Mouse (Mus musculus): Measurements from ENCODE around the gene Calcoco1. TPM values are rescaled to one million over a fixed set of nuclear protein-coding genes. Genes with fewer than 3 reads are reported as not detected.

The Calcoco1 gene
- polyA plus RNA-seq, 1 experiment from 2014 or later: 99.4 TPM

DNA sequence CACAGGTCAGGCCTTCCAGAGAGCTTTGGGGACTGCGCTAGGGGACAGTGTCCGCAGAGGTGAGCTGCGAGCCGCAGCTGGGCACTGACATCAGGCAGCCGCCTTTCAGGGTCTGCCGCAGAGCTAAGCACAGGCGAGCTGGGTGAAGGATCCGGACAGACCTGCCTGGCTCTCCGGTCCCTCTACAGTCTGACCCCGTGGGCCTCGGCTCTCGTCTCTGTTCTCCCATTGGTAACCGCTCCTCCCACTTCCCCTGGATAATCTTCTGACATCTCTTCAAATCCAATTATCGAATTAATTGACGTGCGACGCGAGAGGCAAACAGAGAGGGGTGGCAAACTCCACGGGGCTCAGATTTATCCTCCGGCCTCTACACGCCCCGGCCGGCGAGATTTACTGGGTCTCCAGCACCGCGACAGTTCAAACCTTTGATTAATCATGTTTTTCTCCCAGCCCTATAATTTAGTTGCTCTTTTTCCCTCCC, 29.6 kb downstream of the Calcoco1 start:
- peaks cover 47% of the 10 kb centered on the region for H3K27me3 ChIP-seq (replicated peaks; ENCODE audit: insufficient read depth, low read length)
- no peak overlapping the region for H3K27ac ChIP-seq (ENCODE audit: low read length)
- ATAC-seq: no peak
- no peaks in the 10 kb centered on the region; the same call in 1 of the 2 replicates for H3K4me1 ChIP-seq (ENCODE audit: insufficient read depth, low read depth, low read length)
- no peaks in the 10 kb centered on the region for H3K36me3 ChIP-seq (ENCODE audit: insufficient read depth, low read length)
- WGBS: 4% methylated on average over 26 of the region's 26 CpGs
- peak overlapping the region; percentile 42 for H3K4me3 ChIP-seq (ENCODE audit: low read depth, low read length)
- peak overlapping the region; percentile 75 for H3K4me2 ChIP-seq (replicated peaks; ENCODE audit: low read depth, low read length)
- TF ChIP-seq CTCF (IDR thresholded peaks at IDR 0.05) (no peak), EP300 (IDR thresholded peaks at IDR 0.05) (no peak)
- H3K9me3 ChIP-seq (ENCODE audit: low read length): no peaks in the 10 kb centered on the region
- DNase-seq (ENCODE audit: low spot score): no peak
- H3K9ac ChIP-seq (replicated peaks; ENCODE audit: low read depth): no peak overlapping the region

DNA sequence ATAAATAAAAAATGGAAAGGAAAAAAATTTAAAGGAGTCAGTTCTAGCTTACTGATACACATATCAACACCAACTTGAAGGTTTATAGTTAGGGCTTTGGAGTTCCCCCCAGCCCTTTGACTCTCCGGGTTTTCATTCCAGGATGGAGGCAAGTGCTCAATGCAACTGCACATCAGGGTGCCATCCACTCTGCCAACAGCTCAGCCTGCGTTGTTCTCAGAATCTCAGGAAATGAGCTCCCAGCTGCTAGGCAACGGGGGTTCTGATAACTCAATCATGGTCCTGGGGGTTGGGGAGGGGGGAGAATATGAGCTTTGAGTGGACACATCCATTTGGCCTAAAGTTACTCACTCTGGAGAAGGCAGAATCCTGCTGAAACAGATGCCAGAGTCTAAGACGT, 36.2 kb downstream of the Calcoco1 start:
- DNase-seq (ENCODE audit: low spot score): no peak
- TF ChIP-seq EP300 (IDR thresholded peaks at IDR 0.05) (no peak), CTCF (IDR thresholded peaks at IDR 0.05) (no peak)
- Histone ChIP-seq H3K36me3 (ENCODE audit: insufficient read depth, low read length) (no peaks in the 10 kb centered on the region), H3K4me2 (replicated peaks; ENCODE audit: low read depth, low read length) (no peak overlapping the region), H3K4me1 (ENCODE audit: insufficient read depth, low read depth, low read length) (no peaks in the 10 kb centered on the region), H3K27ac (ENCODE audit: low read length) (no peak overlapping the region), H3K4me3 (ENCODE audit: low read depth, low read length) (no peak overlapping the region), H3K27me3 (replicated peaks; ENCODE audit: insufficient read depth, low read length) (peaks cover 10% of the 10 kb centered on the region; the same call in 1 of the 2 replicates), H3K9ac (replicated peaks; ENCODE audit: low read depth) (no peak overlapping the region), H3K9me3 (ENCODE audit: low read length) (no peaks in the 10 kb centered on the region)
- no peak for ATAC-seq
- WGBS: 28% methylated on average over 4 of the region's 4 CpGs

DNA sequence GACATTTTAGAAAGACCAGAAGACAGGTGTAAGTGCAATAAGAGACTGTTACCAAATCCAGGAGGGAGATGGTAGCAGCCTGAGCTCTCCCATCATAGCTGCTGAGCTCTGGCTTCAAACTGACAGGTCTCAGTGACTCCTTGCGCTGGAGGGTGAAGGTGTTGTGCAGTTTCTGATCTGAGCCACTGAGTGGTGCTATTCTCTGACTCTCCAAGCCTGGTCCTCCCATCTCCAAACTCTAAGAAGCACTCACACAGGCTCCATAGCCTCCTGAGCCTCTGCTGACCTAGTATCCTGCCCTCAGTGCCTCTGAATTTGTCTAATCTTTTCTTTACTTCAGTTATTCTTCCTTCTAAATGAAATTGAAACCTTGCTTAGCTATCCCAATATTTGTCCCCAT, 38.3 kb downstream of the Calcoco1 start:
- Histone ChIP-seq H3K36me3 (ENCODE audit: insufficient read depth, low read length) (no peaks in the 10 kb centered on the region), H3K4me3 (ENCODE audit: low read depth, low read length) (no peak overlapping the region), H3K4me2 (replicated peaks; ENCODE audit: low read depth, low read length) (no peak overlapping the region), H3K4me1 (ENCODE audit: insufficient read depth, low read depth, low read length) (no peaks in the 10 kb centered on the region), H3K9ac (replicated peaks; ENCODE audit: low read depth) (no peak overlapping the region), H3K9me3 (ENCODE audit: low read length) (no peaks in the 10 kb centered on the region), H3K27me3 (replicated peaks; ENCODE audit: insufficient read depth, low read length) (0 out of 2 replicates have a peak, but pooled peaks cover 4% of the 10 kb centered on the region), H3K27ac (ENCODE audit: low read length) (no peak overlapping the region)
- 0% methylated on average over 1 of the region's 1 CpGs for WGBS
- TF ChIP-seq EP300 (IDR thresholded peaks at IDR 0.05) (no peak), CTCF (IDR thresholded peaks at IDR 0.05) (peak; percentile 69)
- ATAC-seq (peak; percentile 40; the same call in 1 of the 2 replicates), DNase-seq (ENCODE audit: low spot score) (peak; percentile 71)

DNA sequence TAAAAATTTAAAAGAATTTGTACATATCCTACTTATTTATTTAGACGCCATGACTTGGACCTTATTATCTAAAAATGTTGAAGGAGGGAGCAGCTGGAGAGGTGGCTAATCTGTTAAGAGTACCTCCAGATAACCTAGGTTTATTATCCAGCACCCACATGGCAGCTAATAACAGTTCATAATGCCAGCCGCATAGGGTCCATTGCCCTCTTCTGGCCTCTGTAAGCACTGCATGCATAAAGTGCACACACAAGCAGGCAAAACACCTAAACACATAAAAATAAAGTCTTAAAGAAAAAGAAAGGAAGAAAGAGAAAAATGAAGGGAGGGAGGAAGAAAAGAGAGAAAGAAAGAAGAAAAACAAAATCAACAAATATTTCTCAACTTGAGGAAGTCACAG, 45.6 kb downstream of the Calcoco1 start:
- Histone ChIP-seq H3K9ac (replicated peaks; ENCODE audit: low read depth) (no peak overlapping the region), H3K9me3 (ENCODE audit: low read length) (no peaks in the 10 kb centered on the region), H3K36me3 (ENCODE audit: insufficient read depth, low read length) (no peaks in the 10 kb centered on the region), H3K27ac (ENCODE audit: low read length) (no peak overlapping the region), H3K27me3 (replicated peaks; ENCODE audit: insufficient read depth, low read length) (no peaks in the 10 kb centered on the region), H3K4me3 (ENCODE audit: low read depth, low read length) (no peak overlapping the region), H3K4me1 (ENCODE audit: insufficient read depth, low read depth, low read length) (no peaks in the 10 kb centered on the region), H3K4me2 (replicated peaks; ENCODE audit: low read depth, low read length) (no peak overlapping the region)
- ATAC-seq: no peak
- 91% methylated on average over 2 of the region's 2 CpGs for WGBS
- TF ChIP-seq CTCF (IDR thresholded peaks at IDR 0.05): peak; percentile 54
- no peak for TF ChIP-seq EP300 (IDR thresholded peaks at IDR 0.05)
- no peak for DNase-seq (ENCODE audit: low spot score)

DNA sequence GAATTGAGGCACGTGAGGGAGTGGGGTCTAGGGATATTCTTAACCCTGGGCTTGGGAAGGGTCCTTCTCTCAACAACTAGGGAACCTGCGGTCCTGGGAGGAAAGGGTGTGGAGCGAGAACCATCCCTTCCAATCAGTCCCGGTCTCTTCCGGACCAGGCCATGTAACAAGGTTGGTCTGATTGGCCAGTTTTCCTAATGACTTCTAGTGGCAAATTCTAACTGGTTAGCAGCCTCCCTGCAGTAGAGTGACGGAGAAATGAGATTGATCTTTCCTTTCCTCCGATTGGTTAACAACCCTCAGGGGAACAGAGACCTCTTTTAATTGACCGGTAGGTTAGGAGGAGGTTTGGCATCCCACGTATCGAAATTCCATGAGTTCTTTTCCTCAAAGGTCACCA, 48.4 kb downstream of the Calcoco1 start:
- 8% methylated on average over 10 of the region's 10 CpGs for WGBS
- Histone ChIP-seq H3K27me3 (replicated peaks; ENCODE audit: insufficient read depth, low read length) (no peaks in the 10 kb centered on the region), H3K36me3 (ENCODE audit: insufficient read depth, low read length) (no peaks in the 10 kb centered on the region), H3K9ac (replicated peaks; ENCODE audit: low read depth) (no peak overlapping the region), H3K4me3 (ENCODE audit: low read depth, low read length) (peak overlapping the region; percentile 0; the same call in 1 of the 2 replicates), H3K9me3 (ENCODE audit: low read length) (no peaks in the 10 kb centered on the region), H3K4me1 (ENCODE audit: insufficient read depth, low read depth, low read length) (peaks cover 4% of the 10 kb centered on the region; the same call in 1 of the 2 replicates), H3K27ac (ENCODE audit: low read length) (peak overlapping the region; percentile 98), H3K4me2 (replicated peaks; ENCODE audit: low read depth, low read length) (peak overlapping the region; percentile 74)
- ATAC-seq: peak; percentile 62
- peak; percentile 93 for DNase-seq (ENCODE audit: low spot score)
- TF ChIP-seq EP300 (IDR thresholded peaks at IDR 0.05) (peak; percentile 48; the same call in 1 of the 2 replicates), CTCF (IDR thresholded peaks at IDR 0.05) (no peak)

DNA sequence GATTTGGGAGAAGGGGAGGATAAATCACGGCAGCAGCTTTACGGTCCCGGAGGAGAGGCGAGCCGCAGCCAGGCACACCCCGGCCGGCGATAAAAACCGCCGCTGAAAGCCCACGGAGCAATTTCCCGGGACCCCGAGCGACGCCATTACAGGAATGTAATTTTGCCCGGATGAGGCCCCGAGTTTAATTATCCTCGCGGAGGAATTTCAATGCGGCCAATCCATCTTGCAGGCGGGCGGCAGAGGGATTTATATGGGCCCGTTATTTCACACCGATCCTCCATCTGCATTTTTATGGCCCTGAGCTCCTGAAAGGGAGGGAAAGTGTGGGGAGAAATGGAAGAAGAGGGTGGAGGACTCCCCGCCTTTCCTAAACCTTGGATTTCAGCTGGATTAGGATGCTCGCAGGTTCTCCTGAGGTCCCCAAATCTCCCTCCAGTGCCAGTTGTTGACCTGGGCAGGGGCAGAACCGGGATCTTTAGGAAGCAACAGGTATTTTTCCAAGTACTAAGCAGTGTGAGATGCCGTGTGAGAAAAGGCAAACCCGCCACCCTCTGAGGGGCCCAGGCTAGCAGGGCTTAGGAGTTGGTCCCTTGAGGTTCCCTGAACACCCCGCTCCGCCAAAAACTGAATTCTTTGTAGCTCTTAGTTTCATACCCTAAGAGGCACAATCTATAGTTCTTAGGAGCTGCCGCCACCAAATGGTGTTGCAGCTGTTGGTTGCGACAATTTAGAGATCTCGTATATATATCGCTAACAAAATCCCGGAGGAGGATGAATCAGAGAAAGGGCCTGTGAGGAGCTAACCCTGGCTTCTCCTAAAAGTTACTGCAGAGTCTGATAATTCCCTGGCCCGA, 49.5 kb downstream of the Calcoco1 start, which contains the start of gene Atp5g2:
Gene Atp5g2 (minus strand): TSS at position 138 of the 857 bp plus-strand sequence.
- H3K27ac ChIP-seq (ENCODE audit: low read length): peak within 1 kb of the TSS; percentile 98
- WGBS: 5% methylated on average over 37 of the region's 37 CpGs
- no peaks in the 10 kb centered on the region for H3K27me3 ChIP-seq (replicated peaks; ENCODE audit: insufficient read depth, low read length)
- H3K36me3 ChIP-seq (ENCODE audit: insufficient read depth, low read length): no peaks in the 10 kb centered on the region
- H3K9ac ChIP-seq (replicated peaks; ENCODE audit: low read depth): peak within 1 kb of the TSS; percentile 83
- DNase-seq (ENCODE audit: low spot score) (peak; percentile 64), ATAC-seq (no peak)
- TF ChIP-seq CTCF (IDR thresholded peaks at IDR 0.05): no peak
- TF ChIP-seq EP300 (IDR thresholded peaks at IDR 0.05): no peak
- peak within 1 kb of the TSS; percentile 46 for H3K4me3 ChIP-seq (ENCODE audit: low read depth, low read length)
- peak within 1 kb of the TSS; percentile 74 for H3K4me2 ChIP-seq (replicated peaks; ENCODE audit: low read depth, low read length)
- peaks cover 4% of the 10 kb centered on the region; the same call in 1 of the 2 replicates for H3K4me1 ChIP-seq (ENCODE audit: insufficient read depth, low read depth, low read length)
- H3K9me3 ChIP-seq (ENCODE audit: low read length): no peaks in the 10 kb centered on the region

All from lung, postnatal 0 days (tissue).